Mouse (Mus musculus): ENCODE data around the gene Wnt5b.

GRCm38 (mm10) chr6:119412588-119412987 is 131.6 kb downstream of the Wnt5b start:
- no peak for TF ChIP-seq CTCF (IDR thresholded peaks at IDR 0.05; ENCODE audit: insufficient read depth, low read depth, low read length)
- no peak for TF ChIP-seq POLR2A (IDR thresholded peaks at IDR 0.05; ENCODE audit: insufficient read depth, low read depth, low read length)
